Mouse (Mus musculus) left cerebral cortex, adult 2 months (tissue): Measurements from ENCODE around the gene Tesk2. TPM values are rescaled to one million over a fixed set of nuclear protein-coding genes. Genes with fewer than 3 reads are reported as not detected.

Experiments
- DNase-seq, 2 experiments: peaks; one replicate each; pipeline ENCODE4 v3.0.0; 2021 to 2022; ENCODE audit warnings: low spot score in 2 of 2, mixed read lengths in 1 of 2; ENCODE audit errors: extremely low spot score in 1 of 2
- H3K27ac ChIP-seq: fragments of 200-600 bp; 2 replicates; pipeline ENCODE4 v1.8.1; 2022
- H3K4me3 ChIP-seq: fragments of 200-600 bp; 2 replicates; pipeline ENCODE4 v1.8.1; 2022
- CTCF ChIP-seq: fragments of 200-600 bp; IDR thresholded peaks from 2 replicates; pipeline ENCODE4 v1.8.1; 2022; ENCODE audit warnings: antibody characterized with exemption, mild to moderate bottlenecking, moderate library complexity
- intact Hi-C: fragments of 180-260 bp; cut with DNase I; formaldehyde crosslinking; loops from one replicate; pipeline ENCODE4 v1.15.1; 2025
- total RNA-seq, 2 experiments: library from RNA; stranded (reverse); gene quantifications; 2 replicates each; pipeline ENCODE4 v1.2.3; 2021

Tesk2 gene
- total RNA-seq, 2 experiments from 2014 or later, result 3.8 to 4.6 TPM

- TF ChIP-seq CTCF, result no peak
- intact Hi-C loops, result no loop called here
- Histone ChIP-seq H3K27ac (peak within 1 kb of the TSS; percentile 96), H3K4me3 (peak within 1 kb of the TSS; percentile 77)
- DNase-seq, result peak; percentile 88 to 92
These were observed 86.7 kb downstream of the Tesk2 start, which contains the start of the genes Toe1 and Mutyh for GRCm38 (mm10) chr4:116807197-116808129. Toe1 (minus strand) TSS chr4:116807640. Mutyh (plus strand) TSS chr4:116807723.

GRCm38 (mm10) chr4:116811012-116811411 lies 90.3 kb downstream of the Tesk2 start:
- DNase-seq, result no peak
- no peak for TF ChIP-seq CTCF
- Histone ChIP-seq H3K27ac (no peak overlapping the region), H3K4me3 (no peak overlapping the region)
- intact Hi-C loops, result no loop called here

- H3K4me3 ChIP-seq, result no peak overlapping the region
- no peak overlapping the region for H3K27ac ChIP-seq
- no peak for TF ChIP-seq CTCF
- intact Hi-C loops, result no loop called here
- no peak for DNase-seq
These were observed 94.5 kb downstream of the Tesk2 start for GRCm38 (mm10) chr4:116815276-116815675.

GRCm38 (mm10) chr4:116817486-116817885 lies 96.7 kb downstream of the Tesk2 start:
- no peak for DNase-seq
- intact Hi-C loops, result no loop called here
- H3K27ac ChIP-seq, result no peak overlapping the region

GRCm38 (mm10) chr4:116819968-116820901 lies 99.5 kb downstream of the Tesk2 start:
- DNase-seq, result no peak
- Histone ChIP-seq H3K27ac (no peak overlapping the region), H3K4me3 (peak overlapping the region; percentile 52)
- TF ChIP-seq CTCF, result no peak
- intact Hi-C loops, result loop anchor here (5.0 kb wide), 1 partner anchor 312 kb away; the partner anchor contains the start of gene Plk3

More at GRCm38 (mm10) chr4:116817486-116817885, 96.7 kb downstream of the Tesk2 start:
- TF ChIP-seq CTCF, result no peak
- H3K4me3 ChIP-seq, result no peak overlapping the region

- Histone ChIP-seq H3K4me3 (peak overlapping the region; percentile 52), H3K27ac (no peak overlapping the region)
- TF ChIP-seq CTCF, result peak; percentile 34
- DNase-seq, result peak; percentile 35 to 40
- intact Hi-C loops, result loop anchor here (5.0 kb wide), 1 partner anchor 311 kb away; the partner anchor contains the start of gene Plk3
These were observed 100.3 kb downstream of the Tesk2 start for GRCm38 (mm10) chr4:116820902-116821693.

- no peak for TF ChIP-seq CTCF
- peak within 1 kb of the TSS; percentile 52 for H3K4me3 ChIP-seq
- DNase-seq, result no peak
- intact Hi-C loops, result loop anchor here (5.0 kb wide), 1 partner anchor 311 kb away; the partner anchor contains the start of gene Plk3
- no peak within 1 kb of the TSS for H3K27ac ChIP-seq
These were observed 100.9 kb downstream of the Tesk2 start, which contains the start of gene Hpdl for GRCm38 (mm10) chr4:116821694-116822016. Hpdl (minus strand) TSS chr4:116821707.

GRCm38 (mm10) chr4:116824541-116825004 lies 103.8 kb downstream of the Tesk2 start:
- TF ChIP-seq CTCF, result no peak
- intact Hi-C loops, result loop anchor here (1.0 to 5.0 kb wide), 3 partner anchors 53 to 308 kb away; partner anchors contain the start of genes Plk3 and Zswim5
- peak; percentile 65 to 69 for DNase-seq
- Histone ChIP-seq H3K27ac (peak overlapping the region; percentile 91), H3K4me3 (peak overlapping the region; percentile 78)

- intact Hi-C loops, result loop anchor here (5.0 kb wide), 1 partner anchor 49 kb away; the partner anchor contains the start of gene Zswim5
- DNase-seq, result no peak
These were observed 107.1 kb downstream of the Tesk2 start for GRCm38 (mm10) chr4:116827819-116828218.

GRCm38 (mm10) chr4:116829364-116830069 lies 108.8 kb downstream of the Tesk2 start:
- Histone ChIP-seq H3K27ac (no peak overlapping the region), H3K4me3 (no peak overlapping the region)
- TF ChIP-seq CTCF, result no peak
- no peak for DNase-seq
- intact Hi-C loops, result loop anchor here (5.0 kb wide), 1 partner anchor 48 kb away; the partner anchor contains the start of gene Zswim5

More at GRCm38 (mm10) chr4:116827819-116828218, 107.1 kb downstream of the Tesk2 start:
- Histone ChIP-seq H3K27ac (no peak overlapping the region), H3K4me3 (no peak overlapping the region)
- peak; percentile 84 for TF ChIP-seq CTCF
